Mouse (Mus musculus): ENCODE data around the gene Vav3. TPM values are rescaled to one million over a fixed set of nuclear protein-coding genes. Genes with fewer than 3 reads are reported as not detected.

Vav3 gene
- polyA plus RNA-seq, 1 experiment from 2014 or later: 2.9 TPM

DNA sequence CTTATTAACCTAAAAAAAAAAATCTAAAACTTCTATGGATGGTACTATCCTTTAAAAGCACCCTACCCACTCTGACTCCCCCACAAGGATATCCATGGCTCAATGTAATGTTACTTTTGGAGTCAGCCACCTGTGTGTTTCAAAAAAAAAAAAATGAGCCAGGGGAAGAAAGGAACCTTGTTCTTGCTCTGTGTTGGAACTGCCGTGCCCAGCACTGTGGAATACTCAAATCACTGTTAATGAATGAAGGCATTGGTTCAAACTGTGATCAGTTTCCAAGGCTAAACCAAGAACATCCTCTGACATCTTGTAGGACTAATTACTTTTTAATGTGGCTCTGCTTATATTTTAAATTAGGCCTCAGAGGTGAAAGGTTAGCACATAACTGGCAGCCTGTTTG lies 282.4 kb downstream of the Vav3 start:
- 67% methylated on average over 1 of the region's 1 CpGs for WGBS (ENCODE audit: insufficient replicate concordance)
- Histone ChIP-seq H3K4me2 (ENCODE audit: low read depth, low read length) (no peak overlapping the region), H3K9me3 (replicated peaks; ENCODE audit: control insufficient read depth, low read length) (no peaks in the 10 kb centered on the region), H3K4me1 (ENCODE audit: control insufficient read depth, low read depth, low read length) (no peaks in the 10 kb centered on the region), H3K36me3 (ENCODE audit: control insufficient read depth, insufficient read depth) (no peaks in the 10 kb centered on the region), H3K27me3 (ENCODE audit: control insufficient read depth, insufficient read depth, low read depth, low read length) (no peaks in the 10 kb centered on the region), H3K4me3 (ENCODE audit: low read depth, low read length) (no peak overlapping the region), H3K9ac (ENCODE audit: low read depth, low read length) (no peak overlapping the region), H3K27ac (ENCODE audit: low read length) (no peak overlapping the region)
- ATAC-seq (ENCODE audit: low read depth): no peak

DNA sequence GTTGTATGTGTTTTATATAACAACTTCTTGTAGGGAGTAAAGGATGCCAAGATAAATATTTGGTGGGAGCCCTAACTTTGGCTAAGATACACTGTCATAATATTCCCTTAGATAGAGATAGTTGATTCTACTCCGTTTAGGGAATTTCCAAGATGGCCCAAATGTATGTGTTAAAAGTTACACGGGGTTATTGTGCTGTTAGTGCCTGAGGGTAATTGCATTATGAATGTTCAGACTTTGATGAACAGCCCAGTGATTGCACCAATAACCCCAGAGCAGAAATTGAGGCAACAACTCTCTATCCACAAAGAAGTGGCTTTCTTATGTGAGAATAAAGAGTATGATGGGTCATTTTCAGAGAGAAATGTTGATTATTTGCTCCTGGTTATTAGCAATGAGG lies 283.3 kb downstream of the Vav3 start:
- H3K9ac ChIP-seq (ENCODE audit: low read depth, low read length): no peak overlapping the region
- no peak overlapping the region for H3K4me2 ChIP-seq (ENCODE audit: low read depth, low read length)
- WGBS (ENCODE audit: insufficient replicate concordance): 59% methylated on average over 2 of the region's 2 CpGs
- no peaks in the 10 kb centered on the region for H3K27me3 ChIP-seq (ENCODE audit: control insufficient read depth, insufficient read depth, low read depth, low read length)
- H3K27ac ChIP-seq (ENCODE audit: low read length): no peak overlapping the region
- H3K4me3 ChIP-seq (ENCODE audit: low read depth, low read length): no peak overlapping the region
- no peaks in the 10 kb centered on the region for H3K9me3 ChIP-seq (replicated peaks; ENCODE audit: control insufficient read depth, low read length)
- H3K4me1 ChIP-seq (ENCODE audit: control insufficient read depth, low read depth, low read length): no peaks in the 10 kb centered on the region
- no peaks in the 10 kb centered on the region for H3K36me3 ChIP-seq (ENCODE audit: control insufficient read depth, insufficient read depth)
- ATAC-seq (ENCODE audit: low read depth): no peak

DNA sequence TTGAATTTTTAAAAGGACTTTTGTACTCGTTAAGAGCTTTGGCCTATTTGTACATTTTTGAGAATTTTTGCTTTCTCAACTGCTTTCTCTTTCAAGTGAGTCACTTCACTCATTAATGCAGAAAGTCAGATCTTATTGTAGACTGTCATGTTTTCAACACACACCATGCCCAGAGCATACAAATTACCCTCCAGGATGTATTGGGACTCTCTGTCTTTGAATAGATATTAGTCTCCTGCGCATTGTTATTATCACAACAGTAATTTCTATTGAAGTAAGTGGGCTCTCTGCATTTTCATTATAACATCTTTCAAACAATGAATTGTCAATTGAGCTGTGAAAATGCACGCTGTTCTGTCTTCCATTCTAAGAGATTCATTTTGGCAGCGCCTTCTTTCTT lies 295.6 kb downstream of the Vav3 start:
- Histone ChIP-seq H3K36me3 (ENCODE audit: control insufficient read depth, insufficient read depth) (no peaks in the 10 kb centered on the region), H3K27ac (ENCODE audit: low read length) (no peak overlapping the region), H3K4me2 (ENCODE audit: low read depth, low read length) (no peak overlapping the region), H3K4me3 (ENCODE audit: low read depth, low read length) (no peak overlapping the region), H3K9ac (ENCODE audit: low read depth, low read length) (no peak overlapping the region), H3K4me1 (ENCODE audit: control insufficient read depth, low read depth, low read length) (no peaks in the 10 kb centered on the region), H3K27me3 (ENCODE audit: control insufficient read depth, insufficient read depth, low read depth, low read length) (no peaks in the 10 kb centered on the region), H3K9me3 (replicated peaks; ENCODE audit: control insufficient read depth, low read length) (no peaks in the 10 kb centered on the region)
- ATAC-seq (ENCODE audit: low read depth): no peak
- 63% methylated on average over 4 of the region's 4 CpGs for WGBS (ENCODE audit: insufficient replicate concordance)

DNA sequence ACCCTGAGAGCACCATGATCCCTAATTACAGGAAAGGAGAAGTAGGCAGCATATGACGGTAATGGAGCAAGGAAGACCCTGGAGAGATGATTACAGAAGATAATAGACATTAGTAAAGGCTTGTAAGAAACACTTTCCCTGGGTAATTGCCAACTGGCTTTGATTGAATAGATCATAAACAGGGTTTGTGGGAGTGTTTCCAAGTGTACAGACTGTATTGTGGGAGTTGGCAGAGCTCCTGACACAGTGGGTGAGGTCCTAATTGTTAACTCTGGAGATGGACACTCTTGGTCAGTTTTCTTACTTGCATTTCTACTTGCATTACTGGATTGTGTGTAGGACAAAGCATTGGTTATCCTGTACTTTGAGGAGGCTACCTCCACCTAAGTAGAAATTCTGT lies 298.9 kb downstream of the Vav3 start:
- Histone ChIP-seq H3K4me3 (ENCODE audit: low read depth, low read length) (no peak overlapping the region), H3K4me2 (ENCODE audit: low read depth, low read length) (no peak overlapping the region), H3K9ac (ENCODE audit: low read depth, low read length) (no peak overlapping the region), H3K27me3 (ENCODE audit: control insufficient read depth, insufficient read depth, low read depth, low read length) (no peaks in the 10 kb centered on the region), H3K27ac (ENCODE audit: low read length) (no peak overlapping the region), H3K4me1 (ENCODE audit: control insufficient read depth, low read depth, low read length) (no peaks in the 10 kb centered on the region), H3K36me3 (ENCODE audit: control insufficient read depth, insufficient read depth) (no peaks in the 10 kb centered on the region), H3K9me3 (replicated peaks; ENCODE audit: control insufficient read depth, low read length) (no peaks in the 10 kb centered on the region)
- 61% methylated on average over 1 of the region's 1 CpGs for WGBS (ENCODE audit: insufficient replicate concordance)
- ATAC-seq (ENCODE audit: low read depth): no peak

DNA sequence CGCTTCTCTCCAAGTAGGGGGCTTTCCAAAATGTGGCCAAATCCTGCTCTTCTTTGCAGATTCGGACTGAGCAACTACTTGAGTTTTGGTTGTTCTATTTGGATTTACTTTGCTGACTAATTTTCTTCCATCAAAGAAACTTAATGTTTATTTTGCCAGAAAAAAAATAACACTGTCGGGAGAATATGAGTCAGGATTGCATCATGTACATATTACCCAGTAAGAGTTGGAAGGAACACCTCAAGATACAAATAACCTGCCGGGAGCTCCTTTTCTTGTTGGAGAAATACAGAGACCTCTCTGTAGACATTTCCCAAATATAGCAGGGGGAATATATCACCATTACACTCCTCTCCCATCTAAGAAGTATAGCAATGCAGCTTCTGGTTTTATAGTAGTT lies 300.3 kb downstream of the Vav3 start:
- Histone ChIP-seq H3K27me3 (ENCODE audit: control insufficient read depth, insufficient read depth, low read depth, low read length) (no peaks in the 10 kb centered on the region), H3K4me1 (ENCODE audit: control insufficient read depth, low read depth, low read length) (no peaks in the 10 kb centered on the region), H3K36me3 (ENCODE audit: control insufficient read depth, insufficient read depth) (no peaks in the 10 kb centered on the region), H3K9ac (ENCODE audit: low read depth, low read length) (no peak overlapping the region), H3K4me2 (ENCODE audit: low read depth, low read length) (no peak overlapping the region), H3K9me3 (replicated peaks; ENCODE audit: control insufficient read depth, low read length) (no peaks in the 10 kb centered on the region), H3K27ac (ENCODE audit: low read length) (no peak overlapping the region), H3K4me3 (ENCODE audit: low read depth, low read length) (no peak overlapping the region)
- no peak for ATAC-seq (ENCODE audit: low read depth)
- 66% methylated on average over 4 of the region's 4 CpGs for WGBS (ENCODE audit: insufficient replicate concordance)

DNA sequence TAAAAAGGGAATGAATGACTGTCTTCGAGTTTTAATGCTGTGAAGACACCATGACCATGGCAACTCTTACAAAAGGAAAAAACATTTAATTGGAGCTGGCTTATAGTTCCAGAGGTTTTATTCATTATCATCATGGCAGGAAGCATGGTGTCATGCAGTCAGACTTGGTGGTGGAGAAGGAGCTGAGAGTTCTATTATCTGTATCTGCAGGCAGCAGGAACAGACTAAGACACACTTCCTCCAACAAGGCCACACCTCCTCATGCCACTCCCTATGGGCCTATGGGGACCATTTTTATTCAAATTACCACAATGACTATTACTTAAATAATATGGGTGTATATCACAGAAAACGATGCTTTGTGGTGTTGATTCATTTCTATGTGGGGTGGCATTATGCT lies 307.8 kb downstream of the Vav3 start:
- H3K9me3 ChIP-seq (replicated peaks; ENCODE audit: control insufficient read depth, low read length): no peaks in the 10 kb centered on the region
- ATAC-seq (ENCODE audit: low read depth): no peak
- no peak overlapping the region for H3K4me2 ChIP-seq (ENCODE audit: low read depth, low read length)
- no peak overlapping the region for H3K4me3 ChIP-seq (ENCODE audit: low read depth, low read length)
- H3K9ac ChIP-seq (ENCODE audit: low read depth, low read length): no peak overlapping the region
- H3K27me3 ChIP-seq (ENCODE audit: control insufficient read depth, insufficient read depth, low read depth, low read length): no peaks in the 10 kb centered on the region
- H3K27ac ChIP-seq (ENCODE audit: low read length): no peak overlapping the region
- no peaks in the 10 kb centered on the region for H3K4me1 ChIP-seq (ENCODE audit: control insufficient read depth, low read depth, low read length)
- H3K36me3 ChIP-seq (ENCODE audit: control insufficient read depth, insufficient read depth): no peaks in the 10 kb centered on the region
- 49% methylated on average over 2 of the region's 2 CpGs for WGBS (ENCODE audit: insufficient replicate concordance)

DNA sequence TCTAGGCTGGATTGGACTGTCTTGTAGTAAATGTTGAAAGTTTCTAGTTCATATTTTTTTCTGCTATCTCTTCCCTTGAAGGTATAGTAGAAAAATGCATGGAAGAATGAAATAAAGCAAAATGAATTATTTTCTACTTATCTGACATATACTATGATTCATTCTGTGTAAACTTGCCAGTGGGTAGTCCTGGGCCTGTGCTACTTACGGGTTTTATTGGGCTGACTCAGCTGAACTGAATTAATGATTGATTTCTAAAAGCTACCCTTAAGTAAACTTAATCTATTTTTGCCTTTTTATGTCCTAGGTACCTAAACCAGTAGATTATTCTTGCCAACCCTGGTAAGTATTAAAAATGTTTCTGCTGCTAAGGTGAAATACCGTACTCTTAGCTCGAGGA lies 311.0 kb downstream of the Vav3 start:
- no peaks in the 10 kb centered on the region for H3K9me3 ChIP-seq (replicated peaks; ENCODE audit: control insufficient read depth, low read length)
- no peak overlapping the region for H3K27ac ChIP-seq (ENCODE audit: low read length)
- 64% methylated on average over 3 of the region's 3 CpGs for WGBS (ENCODE audit: insufficient replicate concordance)
- ATAC-seq (ENCODE audit: low read depth): no peak
- no peak overlapping the region for H3K4me2 ChIP-seq (ENCODE audit: low read depth, low read length)
- H3K36me3 ChIP-seq (ENCODE audit: control insufficient read depth, insufficient read depth): no peaks in the 10 kb centered on the region
- H3K4me3 ChIP-seq (ENCODE audit: low read depth, low read length): no peak overlapping the region
- no peaks in the 10 kb centered on the region for H3K4me1 ChIP-seq (ENCODE audit: control insufficient read depth, low read depth, low read length)
- H3K27me3 ChIP-seq (ENCODE audit: control insufficient read depth, insufficient read depth, low read depth, low read length): no peaks in the 10 kb centered on the region
- H3K9ac ChIP-seq (ENCODE audit: low read depth, low read length): no peak overlapping the region

DNA sequence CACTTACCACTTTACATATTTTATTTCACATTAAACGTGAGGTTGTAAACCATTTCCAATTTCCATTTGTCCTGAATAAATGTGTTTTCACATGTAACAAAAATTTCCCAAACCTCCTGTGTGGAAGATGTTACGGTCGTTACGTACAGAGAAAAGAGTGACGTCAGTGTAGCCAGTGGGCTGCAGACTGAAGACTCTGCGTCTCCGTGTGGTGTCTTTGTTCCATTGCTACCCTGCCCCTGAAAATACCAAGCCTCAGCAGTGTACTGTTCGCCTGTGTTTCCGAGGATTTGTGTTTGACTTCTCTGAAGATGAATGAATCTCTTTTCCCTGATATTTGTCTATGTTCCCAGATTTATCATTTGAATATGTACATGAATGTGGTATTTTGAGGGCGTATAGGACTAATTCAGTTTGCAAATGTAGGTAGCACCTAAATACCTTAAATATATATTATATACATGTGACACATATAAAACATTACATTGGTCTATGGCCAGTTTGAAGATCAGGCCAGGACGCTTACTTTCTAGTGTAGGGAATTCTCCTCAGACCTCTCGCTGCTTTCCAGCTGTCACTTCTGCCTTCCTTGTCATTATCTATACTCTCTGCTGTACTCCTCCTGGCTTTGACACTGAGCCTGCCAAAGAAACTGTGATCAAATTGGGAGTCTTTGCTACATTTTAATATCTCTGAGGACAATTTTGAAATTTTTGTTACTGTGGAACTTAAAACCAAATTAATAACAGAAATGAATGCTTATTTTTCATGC lies 312.6 kb downstream of the Vav3 start:
- no peak for ATAC-seq (ENCODE audit: low read depth)
- Histone ChIP-seq H3K9me3 (replicated peaks; ENCODE audit: control insufficient read depth, low read length) (no peaks in the 10 kb centered on the region), H3K4me3 (ENCODE audit: low read depth, low read length) (no peak overlapping the region), H3K9ac (ENCODE audit: low read depth, low read length) (no peak overlapping the region), H3K36me3 (ENCODE audit: control insufficient read depth, insufficient read depth) (no peaks in the 10 kb centered on the region), H3K27me3 (ENCODE audit: control insufficient read depth, insufficient read depth, low read depth, low read length) (no peaks in the 10 kb centered on the region), H3K4me2 (ENCODE audit: low read depth, low read length) (no peak overlapping the region), H3K4me1 (ENCODE audit: control insufficient read depth, low read depth, low read length) (no peaks in the 10 kb centered on the region), H3K27ac (ENCODE audit: low read length) (no peak overlapping the region)
- 72% methylated on average over 12 of the region's 12 CpGs for WGBS (ENCODE audit: insufficient replicate concordance)

DNA sequence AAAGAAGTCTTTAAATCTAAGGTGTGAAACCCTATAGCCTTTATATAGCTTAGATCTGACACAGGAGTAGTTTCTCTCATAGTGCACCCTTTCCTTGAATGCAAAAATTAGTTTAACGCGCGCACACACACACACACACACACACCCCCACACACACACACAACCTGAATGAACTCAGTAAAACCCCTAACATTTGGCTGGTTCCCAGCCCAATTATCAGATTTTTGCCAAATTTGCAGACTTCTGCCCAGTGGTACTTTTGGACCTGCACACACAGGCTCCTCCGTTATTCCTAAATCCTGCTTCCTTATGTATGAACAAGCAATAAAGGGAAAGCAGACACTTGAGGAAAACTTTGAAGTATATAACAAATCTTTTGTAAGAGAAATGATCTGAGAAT lies 313.9 kb downstream of the Vav3 start:
- no peaks in the 10 kb centered on the region for H3K36me3 ChIP-seq (ENCODE audit: control insufficient read depth, insufficient read depth)
- no peak overlapping the region for H3K4me3 ChIP-seq (ENCODE audit: low read depth, low read length)
- ATAC-seq (ENCODE audit: low read depth): no peak
- H3K9me3 ChIP-seq (replicated peaks; ENCODE audit: control insufficient read depth, low read length): no peaks in the 10 kb centered on the region
- H3K27me3 ChIP-seq (ENCODE audit: control insufficient read depth, insufficient read depth, low read depth, low read length): no peaks in the 10 kb centered on the region
- H3K4me2 ChIP-seq (ENCODE audit: low read depth, low read length): no peak overlapping the region
- H3K27ac ChIP-seq (ENCODE audit: low read length): no peak overlapping the region
- no peaks in the 10 kb centered on the region for H3K4me1 ChIP-seq (ENCODE audit: control insufficient read depth, low read depth, low read length)
- 91% methylated on average over 4 of the region's 4 CpGs for WGBS (ENCODE audit: insufficient replicate concordance)
- H3K9ac ChIP-seq (ENCODE audit: low read depth, low read length): no peak overlapping the region

Measured in liver, embryonic 16.5 days (tissue).